Mouse (Mus musculus) megakaryocyte, embryonic 14.5 days (primary cell): ENCODE data around the gene Crk.

Experiments used
- FLI1 ChIP-seq: IDR thresholded peaks from 2 replicates; pipeline ENCODE4 v1.6.1; 2012; ENCODE audit warnings: low read length, inconsistent platforms, mixed read lengths
- GATA1 ChIP-seq: IDR thresholded peaks from 3 replicates; pipeline ENCODE4 v1.6.1; 2012; ENCODE audit warnings: mixed read lengths, low read length, inconsistent platforms, borderline replicate concordance

DNA sequence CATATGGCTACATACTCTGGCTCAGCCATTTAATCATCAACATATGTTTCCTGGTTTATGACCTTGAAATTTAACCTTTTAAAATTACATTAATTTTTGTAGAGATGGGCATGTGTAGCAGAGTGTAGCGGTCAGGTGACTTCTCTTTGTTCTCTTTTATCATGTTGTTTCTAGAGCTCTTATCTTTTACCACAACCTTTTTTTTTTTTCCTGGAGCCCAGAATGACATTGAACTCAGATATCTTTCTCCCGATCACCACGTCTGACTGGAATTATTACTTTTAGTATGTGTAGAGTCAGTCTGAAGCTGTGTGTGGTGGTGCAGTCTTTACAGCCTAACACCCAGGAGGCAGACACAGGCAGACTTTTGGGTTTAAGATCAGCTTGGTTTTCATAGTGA is 62.6 kb downstream of the Crk start:
- TF ChIP-seq GATA1 (no peak), FLI1 (no peak)
